Mouse (Mus musculus): ENCODE data around the gene Mkln1.

Mkln1 gene

GRCm38 (mm10) chr6:31398431-31399205 is at the start of gene Mkln1:
Gene Mkln1, plus strand, starts transcription at chr6:31398735.
- peak; percentile 89 for DNase-seq (ENCODE audit: extremely low spot score)

- no peak for DNase-seq (ENCODE audit: extremely low spot score)
Measured at GRCm38 (mm10) chr6:31356444-31357191, 41.9 kb upstream of the Mkln1 start.

- DNase-seq (ENCODE audit: extremely low spot score) = no peak
Measured at GRCm38 (mm10) chr6:31357286-31357685, 41.2 kb upstream of the Mkln1 start.

- DNase-seq (ENCODE audit: extremely low spot score) = no peak
Measured at GRCm38 (mm10) chr6:31362617-31363016, 35.9 kb upstream of the Mkln1 start.

- DNase-seq (ENCODE audit: extremely low spot score) = no peak
Measured at GRCm38 (mm10) chr6:31364399-31364798, 34.1 kb upstream of the Mkln1 start.

- no peak for DNase-seq (ENCODE audit: extremely low spot score)
Measured at GRCm38 (mm10) chr6:31367947-31368346, 30.6 kb upstream of the Mkln1 start.

- no peak for DNase-seq (ENCODE audit: extremely low spot score)
Measured at GRCm38 (mm10) chr6:31368559-31368958, 30.0 kb upstream of the Mkln1 start.

- DNase-seq (ENCODE audit: extremely low spot score) = no peak
Measured at GRCm38 (mm10) chr6:31369875-31370274, 28.7 kb upstream of the Mkln1 start.

GRCm38 (mm10) chr6:31370550-31371061 is 27.9 kb upstream of the Mkln1 start:
- no peak for DNase-seq (ENCODE audit: extremely low spot score)

- no peak for DNase-seq (ENCODE audit: extremely low spot score)
Measured at GRCm38 (mm10) chr6:31371140-31371539, 27.4 kb upstream of the Mkln1 start.

- DNase-seq (ENCODE audit: extremely low spot score) = no peak
Measured at GRCm38 (mm10) chr6:31372620-31373019, 25.9 kb upstream of the Mkln1 start.

- no peak for DNase-seq (ENCODE audit: extremely low spot score)
Measured at GRCm38 (mm10) chr6:31373084-31373673, 25.4 kb upstream of the Mkln1 start.

- no peak for DNase-seq (ENCODE audit: extremely low spot score)
Measured at GRCm38 (mm10) chr6:31382989-31383388, 15.5 kb upstream of the Mkln1 start.

GRCm38 (mm10) chr6:31384794-31385193 is 13.7 kb upstream of the Mkln1 start:
- DNase-seq (ENCODE audit: extremely low spot score) = no peak

- no peak for DNase-seq (ENCODE audit: extremely low spot score)
Measured at GRCm38 (mm10) chr6:31385281-31386145, 13.0 kb upstream of the Mkln1 start.

- no peak for DNase-seq (ENCODE audit: extremely low spot score)
Measured at GRCm38 (mm10) chr6:31389716-31390115, 8.8 kb upstream of the Mkln1 start.

GRCm38 (mm10) chr6:31390243-31390981 is 8.1 kb upstream of the Mkln1 start:
- no peak for DNase-seq (ENCODE audit: extremely low spot score)

GRCm38 (mm10) chr6:31392871-31393270 is 5.7 kb upstream of the Mkln1 start:
- DNase-seq (ENCODE audit: extremely low spot score) = no peak

- no peak for DNase-seq (ENCODE audit: extremely low spot score)
Measured at GRCm38 (mm10) chr6:31396118-31396517, 2.4 kb upstream of the Mkln1 start.

GRCm38 (mm10) chr6:31397308-31397707 is 1.2 kb upstream of the Mkln1 start:
- no peak for DNase-seq (ENCODE audit: extremely low spot score)

All from embryo, embryonic 9.5 days (tissue).